Mouse (Mus musculus) small intestine, adult 2 months (tissue): Measurements from ENCODE around the gene Gucd1.

Experiments used
- CTCF ChIP-seq: fragments of 200-500 bp; IDR thresholded peaks from 2 replicates; pipeline ENCODE4 v1.5.1; 2012; ENCODE audit warnings: low read depth, mild to moderate bottlenecking, control low read depth, inconsistent platforms, low read length, moderate library complexity, mixed read lengths; ENCODE audit not compliant: insufficient replicate concordance, insufficient read length; ENCODE audit errors: extremely low read depth
- POLR2A ChIP-seq: fragments of 200-500 bp; IDR thresholded peaks from 2 replicates; pipeline ENCODE4 v1.6.1; 2012; ENCODE audit warnings: low read depth, mild to moderate bottlenecking, control low read depth, inconsistent platforms, low read length, moderate library complexity

DNA sequence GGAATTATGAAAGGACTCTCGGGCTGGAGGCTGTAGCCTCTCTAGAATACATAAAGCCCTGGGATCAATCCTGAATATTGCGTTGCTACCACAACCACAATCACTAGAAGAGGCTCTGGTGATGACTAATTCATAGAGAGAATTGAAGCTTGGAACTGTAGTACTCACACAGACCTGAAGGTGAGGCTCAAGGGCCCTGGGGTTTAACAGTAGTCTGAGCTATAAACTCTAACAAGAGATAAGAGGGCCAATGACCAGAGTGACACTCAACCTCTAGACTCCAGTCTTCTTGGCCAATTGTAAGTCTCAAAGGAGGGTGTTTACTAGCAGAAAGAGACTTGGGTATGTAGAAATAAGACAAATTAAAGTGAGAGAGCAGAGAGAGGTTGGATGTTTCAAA lies 127.6 kb downstream of the Gucd1 start:
- TF ChIP-seq POLR2A (no peak), CTCF (no peak)
